Mouse (Mus musculus): ENCODE measurements around the gene Nmt1. TPM values are rescaled to one million over a fixed set of nuclear protein-coding genes. Genes with fewer than 3 reads are reported as not detected.

Gene Nmt1
- total RNA-seq, 4 experiments from 2014 or later = 44.4 to 52.7 (median 50.5) TPM

DNA sequence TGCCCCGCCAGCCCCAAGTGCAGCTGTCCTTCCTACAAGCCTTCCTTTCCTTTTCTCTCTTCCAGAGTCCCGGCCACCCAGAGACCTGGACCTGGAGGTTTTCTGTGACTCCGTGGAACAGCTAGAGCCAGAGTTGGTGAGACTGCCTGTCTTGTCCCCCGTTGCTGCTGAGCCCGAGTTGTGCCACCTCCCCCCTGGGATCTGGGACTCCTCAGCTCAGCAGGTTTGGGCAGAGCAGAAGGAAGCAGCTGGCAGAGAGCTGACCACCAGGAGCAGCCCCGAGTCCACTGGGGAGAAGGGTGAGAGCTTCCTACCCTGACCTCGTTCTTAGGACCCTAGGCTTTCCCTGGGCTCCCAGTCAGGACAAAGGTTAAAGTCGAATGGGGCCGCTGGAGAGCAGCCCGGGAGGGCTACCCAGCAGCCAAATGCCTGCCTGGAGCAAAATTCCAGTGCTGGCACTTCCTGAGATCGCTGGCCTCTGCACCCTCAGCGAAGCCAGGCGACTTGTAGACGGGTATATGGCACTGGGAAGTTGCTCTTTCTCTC is 77.3 kb downstream of the Nmt1 start:
- DNase-seq (ENCODE audit: low spot score in 2 of 2) = no peak

DNA sequence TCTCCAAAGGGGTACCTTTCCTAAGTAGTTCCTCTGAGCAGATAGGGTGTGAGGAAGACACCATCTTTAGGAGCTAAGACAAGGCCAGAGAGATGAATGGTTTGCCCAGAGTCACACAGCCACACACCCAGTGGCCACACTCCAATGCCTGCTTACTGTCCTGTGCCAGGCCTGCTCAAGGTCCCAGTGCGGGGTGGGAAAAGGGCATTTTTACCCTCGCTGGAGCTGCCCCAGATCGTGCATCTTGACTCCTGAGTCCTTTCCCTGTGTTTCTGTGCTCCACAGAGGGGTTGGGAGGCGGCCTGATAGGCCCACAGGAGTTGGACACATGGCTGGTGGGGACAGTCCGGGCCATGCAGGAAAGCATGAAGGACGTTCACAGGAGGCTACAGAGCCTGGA is 77.8 kb downstream of the Nmt1 start:
- DNase-seq (ENCODE audit: low spot score in 2 of 2) = no peak

DNA sequence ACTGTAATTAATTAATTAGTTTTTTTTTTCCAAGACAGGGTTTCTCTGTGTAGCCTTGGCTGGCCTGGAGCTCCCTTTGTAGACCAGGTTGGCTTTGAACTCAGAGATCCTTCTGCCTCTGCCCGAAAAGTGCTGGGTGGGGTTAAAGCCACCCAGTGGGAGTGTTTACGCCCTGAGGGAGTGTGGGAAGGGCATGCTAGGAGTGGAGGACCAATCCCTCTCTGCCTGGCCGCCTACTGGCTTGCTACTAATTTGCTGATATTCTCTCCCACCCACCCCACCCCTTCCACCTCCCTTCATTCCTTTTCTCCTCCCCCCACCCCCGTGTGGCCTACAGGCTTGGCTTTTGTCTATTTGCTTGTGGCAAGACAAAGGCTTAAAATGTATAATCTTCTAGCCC is 78.4 kb downstream of the Nmt1 start:
- no peak for DNase-seq (ENCODE audit: low spot score in 2 of 2)

DNA sequence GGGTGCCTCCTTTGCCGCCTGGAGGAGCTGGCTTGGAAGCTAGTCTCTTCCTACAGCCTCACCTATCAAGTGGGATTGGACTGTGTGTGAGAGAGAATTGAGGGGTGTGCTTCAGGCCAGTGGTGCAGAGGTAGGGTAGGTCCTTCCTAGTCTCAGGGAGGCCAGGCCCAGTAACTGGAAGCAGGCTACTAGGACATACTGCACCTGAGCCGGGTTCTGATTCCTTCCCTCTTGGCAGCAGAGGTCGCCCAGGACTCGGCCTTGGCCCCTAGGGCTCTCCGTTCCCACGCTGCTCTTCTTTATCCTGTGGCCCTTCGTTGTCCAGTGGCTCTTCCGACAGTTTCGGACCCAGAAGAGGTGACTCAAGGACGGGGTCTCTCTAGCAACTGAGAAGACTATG is 83.3 kb downstream of the Nmt1 start:
- DNase-seq (ENCODE audit: low spot score in 2 of 2) = no peak

DNA sequence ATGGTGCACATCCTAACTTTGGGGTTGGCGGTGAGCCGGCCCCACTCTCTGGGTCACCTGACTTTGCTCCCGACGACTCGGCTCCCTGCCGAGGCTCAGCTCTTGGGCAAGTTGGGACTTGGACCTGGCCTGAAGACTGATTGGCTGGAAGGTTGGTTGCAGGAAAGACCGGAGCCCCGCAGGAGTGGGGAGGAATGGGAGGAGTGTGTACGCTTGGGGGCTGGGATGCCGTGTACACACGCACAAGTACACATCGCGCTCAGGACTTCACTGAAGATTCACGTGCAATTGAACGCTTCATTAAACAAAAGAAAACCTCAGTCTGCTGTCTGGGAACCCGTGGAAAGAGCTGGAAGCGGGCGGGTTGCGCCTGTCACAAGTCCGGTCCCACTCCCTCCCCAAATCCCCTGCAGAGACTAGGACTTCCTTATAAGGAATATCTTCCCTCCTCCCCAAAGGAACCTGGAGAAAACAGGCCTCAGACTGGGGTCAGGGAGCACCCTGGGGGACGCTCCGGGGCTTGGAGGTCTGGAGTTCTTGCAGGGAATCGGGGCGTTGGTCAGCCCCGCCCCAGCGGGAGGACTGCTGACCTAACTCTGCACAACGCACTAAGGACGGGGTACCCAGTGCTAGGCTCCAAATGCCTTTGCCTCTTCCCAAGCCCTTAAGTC is 84.0 kb downstream of the Nmt1 start:
- peak; percentile 72 to 86 for DNase-seq (ENCODE audit: low spot score in 2 of 2)

DNA sequence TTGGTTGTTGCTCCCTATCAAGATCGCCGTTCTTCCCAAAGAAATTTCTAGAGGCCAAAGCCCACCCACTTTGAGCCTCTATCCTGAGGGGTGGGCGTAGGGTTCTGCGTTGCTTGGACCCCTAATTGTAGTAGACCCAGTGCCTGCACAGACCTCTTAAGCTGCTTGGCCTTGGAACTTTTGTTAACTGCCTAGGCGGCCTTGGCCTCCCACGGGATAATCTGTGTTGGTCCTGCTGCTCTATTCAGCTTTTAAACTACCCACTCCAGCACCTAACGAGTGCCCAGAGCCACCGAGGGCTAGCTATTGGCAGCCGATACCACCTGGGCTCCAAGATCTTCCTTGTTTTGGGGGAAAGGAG is 84.5 kb downstream of the Nmt1 start:
- DNase-seq (ENCODE audit: low spot score in 2 of 2) = no peak

DNA sequence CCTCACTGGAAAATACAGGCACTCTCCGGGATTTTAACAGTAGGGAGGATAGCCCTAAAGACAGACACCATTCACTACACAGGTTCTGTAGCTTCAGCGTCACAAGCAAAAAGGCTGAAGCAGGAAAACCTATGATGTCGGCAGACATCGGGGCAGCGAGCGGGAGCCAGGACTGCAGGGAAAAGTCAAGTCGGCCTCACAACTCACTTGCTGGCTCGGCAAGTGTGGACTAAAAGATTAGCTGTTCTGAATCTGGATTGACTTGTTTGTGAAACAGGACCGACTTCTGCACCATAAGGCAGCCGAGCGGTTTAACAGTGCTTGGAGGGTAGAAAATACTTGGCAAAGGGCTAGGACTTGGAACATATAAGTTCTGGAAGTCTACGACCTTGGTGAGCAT is 85.0 kb downstream of the Nmt1 start:
- no peak for DNase-seq (ENCODE audit: low spot score in 2 of 2)

DNA sequence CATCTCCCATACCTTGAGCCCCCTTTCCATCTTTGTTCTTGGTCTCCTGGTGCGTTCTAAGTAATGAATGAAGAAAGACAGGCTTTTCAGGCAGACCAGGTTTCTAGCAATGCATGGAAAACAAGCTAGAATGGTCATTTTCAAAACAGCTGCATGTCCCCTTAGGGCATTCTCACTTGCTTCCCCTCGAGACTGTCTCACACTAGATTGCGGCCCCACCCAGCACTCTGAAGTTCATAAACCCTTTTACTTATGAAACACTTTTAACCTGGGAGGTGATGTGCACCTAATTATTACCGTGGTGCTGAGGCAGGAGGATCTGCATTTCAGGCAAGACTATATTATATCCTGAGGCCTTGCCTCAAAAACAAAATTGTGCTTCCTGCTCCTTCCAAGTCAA is 85.8 kb downstream of the Nmt1 start:
- no peak for DNase-seq (ENCODE audit: low spot score in 2 of 2)

DNA sequence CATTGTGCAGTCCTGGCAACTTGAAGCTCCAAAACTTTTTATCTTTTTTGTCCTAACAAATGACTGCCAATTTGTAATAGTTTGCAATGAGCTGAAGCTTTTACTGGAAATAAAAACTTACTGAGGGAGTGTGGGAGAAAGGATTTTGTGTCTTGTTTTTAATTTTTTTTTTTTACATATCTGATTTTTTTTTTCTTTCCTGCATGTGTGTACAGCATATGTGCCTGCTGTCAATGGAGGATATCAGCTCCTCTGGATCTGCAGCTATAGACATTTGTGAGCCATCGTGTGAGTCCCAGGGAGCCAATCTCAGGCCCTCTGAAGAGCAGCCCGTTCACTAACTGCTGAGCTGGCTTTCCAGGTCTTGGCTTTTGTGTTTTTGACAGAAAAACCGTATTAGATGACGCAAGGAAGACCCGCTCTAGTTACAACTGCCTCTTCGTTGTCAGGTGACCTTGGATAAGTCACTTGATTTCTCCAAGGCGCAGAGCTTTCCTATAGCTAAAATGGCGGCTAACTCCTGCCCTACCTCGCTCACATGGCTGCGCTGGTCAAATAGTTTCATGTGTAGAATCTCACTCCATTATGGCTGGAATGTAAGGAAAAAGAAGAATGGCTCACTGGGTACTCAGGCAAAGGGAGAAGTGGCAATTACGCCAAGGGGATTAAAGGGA is 86.4 kb downstream of the Nmt1 start:
- no peak for DNase-seq (ENCODE audit: low spot score in 2 of 2)

DNA sequence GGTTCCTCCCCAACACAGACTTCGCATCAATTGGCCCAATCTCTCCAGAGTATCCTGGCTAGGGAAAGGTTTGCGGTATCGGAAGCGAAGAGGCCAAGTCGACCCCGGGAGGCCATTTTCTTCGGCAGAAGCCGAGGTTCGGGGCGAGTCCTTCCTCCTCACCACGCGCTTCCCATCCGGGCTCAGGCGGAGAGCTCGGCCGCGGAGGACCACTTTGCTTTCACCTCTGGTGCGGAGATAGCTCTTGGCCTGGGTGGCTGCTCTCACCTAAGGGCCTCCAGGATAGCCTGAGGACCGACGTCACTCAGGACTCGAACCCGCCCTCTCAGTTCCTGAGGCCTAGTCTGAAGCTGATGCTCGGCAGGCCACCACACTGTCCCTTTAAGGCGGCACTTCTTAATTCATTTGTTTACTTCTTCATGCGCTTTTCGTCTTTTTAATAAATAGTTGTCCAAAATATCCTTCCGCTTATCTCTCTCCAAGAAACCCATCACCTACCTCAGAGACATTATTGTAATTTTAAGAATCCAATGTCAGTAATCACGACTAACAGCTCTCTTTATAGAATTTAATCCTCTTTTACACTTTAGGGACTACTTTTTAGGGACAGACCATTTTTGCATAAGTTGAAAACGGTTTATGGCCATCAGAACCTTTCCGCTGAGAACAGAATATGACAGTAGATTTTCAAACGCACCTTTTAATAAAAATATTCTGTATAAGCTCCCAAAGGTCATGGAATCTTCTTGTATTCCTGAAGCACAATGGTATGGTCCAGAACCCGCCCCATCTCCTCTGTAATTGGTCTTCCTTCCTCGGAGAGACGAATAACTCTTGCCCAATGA is 87.4 kb downstream of the Nmt1 start:
- DNase-seq (ENCODE audit: low spot score in 2 of 2) = peak; percentile 65 to 77

DNA sequence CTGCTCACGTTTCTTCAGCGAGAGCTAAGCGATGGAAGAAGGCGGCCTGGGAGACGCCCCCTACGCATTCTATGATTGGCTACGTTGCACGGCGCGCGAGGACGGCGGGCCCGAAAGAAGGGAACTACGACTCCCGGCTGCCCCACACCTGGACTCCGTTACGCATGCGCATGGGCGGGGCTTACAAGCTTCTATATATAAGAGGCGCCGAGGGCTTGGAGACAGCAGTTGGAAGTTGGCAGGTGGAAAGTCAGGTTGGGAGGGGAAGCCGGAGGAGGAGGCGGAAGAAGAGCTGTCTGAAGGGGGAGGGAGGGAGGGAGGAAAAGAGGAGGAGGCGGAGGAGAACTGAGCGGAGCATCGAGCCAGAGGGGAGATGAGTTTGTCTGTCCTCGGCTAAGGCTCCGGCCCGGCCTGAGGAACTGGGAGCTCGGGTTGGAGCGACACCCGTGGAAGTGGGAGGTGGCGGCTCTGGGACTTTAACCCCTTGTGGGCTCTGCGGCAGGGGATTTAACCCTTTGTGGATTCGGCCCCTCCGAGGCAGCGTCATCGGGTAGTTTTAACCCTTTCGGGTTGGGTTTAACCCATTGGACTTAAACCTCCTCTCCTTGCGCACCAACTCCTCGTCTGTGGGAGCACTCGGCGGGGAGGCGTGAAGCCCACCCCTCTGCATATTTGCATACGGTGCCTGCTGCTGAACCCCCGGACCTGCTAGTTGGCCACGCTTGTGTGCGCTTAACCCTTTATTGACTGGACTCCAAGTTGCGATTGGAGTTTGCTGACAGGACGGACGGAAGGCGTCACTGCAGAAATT is 88.2 kb downstream of the Nmt1 start, which contains the start of gene Hexim1:
Gene Hexim1, plus strand, starts transcription at position 224 of the 811 bp plus-strand sequence.
- DNase-seq (ENCODE audit: low spot score in 2 of 2) = peak; percentile 99 to 100

DNA sequence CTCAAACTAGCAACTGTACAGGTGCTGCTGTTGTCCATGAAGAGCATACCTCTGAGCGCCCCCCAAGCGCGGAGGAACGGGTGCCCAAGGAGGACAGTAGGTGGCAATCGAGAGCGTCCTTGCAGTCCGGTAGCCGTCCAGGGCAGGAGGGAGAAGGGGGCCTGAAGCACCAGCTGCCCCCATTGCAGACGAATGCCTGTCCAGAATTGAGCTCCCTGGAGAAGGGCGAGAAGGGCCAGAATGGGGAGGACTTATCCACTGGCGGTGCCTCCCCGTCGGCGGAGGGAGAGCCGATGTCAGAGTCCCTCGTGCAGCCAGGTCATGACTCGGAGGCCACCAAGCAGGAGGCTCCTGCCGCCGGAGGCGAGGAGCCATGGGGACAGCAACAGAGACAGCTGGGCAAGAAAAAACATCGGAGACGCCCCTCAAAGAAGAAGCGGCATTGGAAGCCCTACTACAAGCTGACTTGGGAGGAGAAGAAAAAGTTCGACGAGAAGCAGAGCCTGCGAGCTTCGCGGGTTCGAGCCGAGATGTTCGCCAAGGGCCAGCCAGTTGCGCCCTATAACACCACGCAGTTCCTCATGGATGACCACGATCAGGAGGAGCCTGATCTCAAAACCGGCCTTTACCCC is 89.1 kb downstream of the Nmt1 start:
- DNase-seq (ENCODE audit: low spot score in 2 of 2) = peak; percentile 65 to 68

DNA sequence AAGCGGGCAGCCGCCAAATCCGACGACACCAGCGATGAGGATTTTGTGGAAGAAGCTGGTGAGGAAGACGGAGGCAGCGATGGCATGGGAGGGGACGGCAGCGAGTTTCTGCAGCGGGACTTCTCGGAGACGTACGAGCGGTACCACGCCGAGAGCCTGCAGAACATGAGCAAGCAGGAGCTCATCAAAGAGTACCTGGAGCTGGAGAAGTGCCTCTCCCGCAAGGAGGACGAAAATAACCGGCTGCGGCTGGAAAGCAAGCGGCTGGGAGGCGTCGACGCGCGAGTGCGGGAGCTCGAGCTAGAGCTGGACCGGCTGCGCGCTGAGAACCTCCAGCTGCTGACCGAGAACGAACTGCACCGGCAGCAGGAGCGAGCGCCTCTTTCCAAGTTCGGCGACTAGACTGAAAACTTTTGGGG is 89.6 kb downstream of the Nmt1 start:
- no peak for DNase-seq (ENCODE audit: low spot score in 2 of 2)

Small RNA genes lying within 50 kb of the gene (microRNA-seq; reads per million reads assigned to microRNA genes)
- not detected for gene Mir6931

Other genes starting within 250 kb of the Nmt1 start
- 1 to 10 TPM; 3.0 to 4.7 (median 3.4) TPM for gene Gjc1, start 208.5 kb upstream of the Nmt1 start, total RNA-seq (2022)
- 1 to 10 TPM; 1.3 to 2.9 (median 2.2) TPM for gene Higd1b, start 192.3 kb upstream of the Nmt1 start, total RNA-seq (2022)
- gene Eftud2, start 147.2 kb upstream of the Nmt1 start, total RNA-seq (2022) = 10 to 100 TPM; 19.9 to 25.3 (median 23.8) TPM
- not detected for gene Ccdc103, start 147.0 kb upstream of the Nmt1 start, total RNA-seq (2022)
- gene Fam187a, start 143.0 kb upstream of the Nmt1 start, total RNA-seq (2022) = not detected
- under 1 TPM in 2 of 4 experiments, not detected in 2; 0.11 to 0.36 TPM for gene Gfap, start 127.3 kb upstream of the Nmt1 start, total RNA-seq (2022)
- not detected for gene Kif18b, start 103.1 kb upstream of the Nmt1 start, total RNA-seq (2022)
- gene C1ql1, start 81.5 kb upstream of the Nmt1 start, total RNA-seq (2022) = not detected
- 10 to 100 TPM; 10.3 to 15.1 (median 13.0) TPM for gene Dcakd, start 143 bp downstream of the Nmt1 start, total RNA-seq (2022)
- 1 to 10 TPM; 5.0 to 5.9 (median 5.5) TPM for gene Plcd3, start 73.5 kb downstream of the Nmt1 start, total RNA-seq (2022)
- gene Acbd4, start 73.5 kb downstream of the Nmt1 start, total RNA-seq (2022) = 10 to 100 TPM; 25.6 to 46.5 (median 41.0) TPM
- gene Hexim1, start 88.0 kb downstream of the Nmt1 start, total RNA-seq (2022) = 10 to 100 TPM; 15.1 to 25.6 (median 18.7) TPM
- gene Hexim2, start 104.2 kb downstream of the Nmt1 start, total RNA-seq (2022) = 1 to 10 TPM; 1.7 to 4.0 (median 2.8) TPM
- 1 to 10 TPM; 2.2 to 3.9 (median 3.5) TPM for gene Fmnl1, start 142.9 kb downstream of the Nmt1 start, total RNA-seq (2022)
- gene 1700023F06Rik, start 180.4 kb downstream of the Nmt1 start, total RNA-seq (2022) = not detected
- gene Spata32, start 190.2 kb downstream of the Nmt1 start, total RNA-seq (2022) = not detected
- 1 to 10 TPM; 3.0 to 4.9 (median 4.2) TPM for gene Map3k14, start 239.3 kb downstream of the Nmt1 start, total RNA-seq (2022)

Data from gastrocnemius, adult 8-10 months (tissue).